Mouse (Mus musculus): ENCODE measurements around the gene Osbpl2.

The Osbpl2 gene

DNA sequence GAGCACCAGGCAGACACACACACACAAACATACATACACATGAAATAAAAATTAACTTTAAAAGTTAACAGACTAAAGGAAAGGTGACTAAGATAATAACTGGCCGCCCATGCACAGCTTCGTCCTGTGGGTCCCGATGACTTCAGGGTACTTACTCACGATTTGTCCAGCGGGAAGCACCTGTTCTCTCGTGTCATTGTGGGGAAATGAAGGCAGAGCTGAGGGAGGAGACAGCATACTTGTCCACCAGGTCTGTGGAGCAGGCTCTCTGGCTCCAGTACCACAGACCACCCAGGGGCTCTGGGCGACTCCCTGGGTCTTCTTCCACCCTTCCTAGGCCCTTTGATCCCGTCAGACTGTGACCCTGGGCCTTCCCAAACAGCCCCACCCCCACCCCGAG is 82.2 kb downstream of the Osbpl2 start:
- CTCF ChIA-PET, result no interaction called here

DNA sequence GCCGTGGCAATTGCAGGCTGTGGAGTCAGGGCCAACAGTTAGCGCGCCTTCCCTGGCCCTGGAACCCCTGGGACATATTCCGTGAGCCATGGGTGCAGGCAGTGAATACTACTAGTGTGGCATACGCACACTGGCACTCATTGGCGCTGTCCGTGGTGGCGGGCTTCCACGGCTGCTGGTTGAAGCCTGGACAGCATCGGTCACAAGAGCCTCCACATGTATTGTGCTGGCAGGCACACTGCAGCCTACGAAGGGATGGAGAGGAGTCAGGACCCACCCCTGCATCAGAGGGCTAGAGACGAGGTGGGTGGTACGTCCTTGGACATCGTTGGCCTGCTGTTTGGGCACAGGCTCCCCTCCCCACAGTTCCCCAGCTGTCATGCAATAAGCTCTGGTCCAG is 83.2 kb downstream of the Osbpl2 start:
- CTCF ChIA-PET, result no interaction called here

- CTCF ChIA-PET, result no interaction called here
Observed at GRCm38 (mm10) chr2:180202805-180203204, 83.7 kb downstream of the Osbpl2 start.

- CTCF ChIA-PET, result no interaction called here
Observed at GRCm38 (mm10) chr2:180204501-180204900, 85.4 kb downstream of the Osbpl2 start.

DNA sequence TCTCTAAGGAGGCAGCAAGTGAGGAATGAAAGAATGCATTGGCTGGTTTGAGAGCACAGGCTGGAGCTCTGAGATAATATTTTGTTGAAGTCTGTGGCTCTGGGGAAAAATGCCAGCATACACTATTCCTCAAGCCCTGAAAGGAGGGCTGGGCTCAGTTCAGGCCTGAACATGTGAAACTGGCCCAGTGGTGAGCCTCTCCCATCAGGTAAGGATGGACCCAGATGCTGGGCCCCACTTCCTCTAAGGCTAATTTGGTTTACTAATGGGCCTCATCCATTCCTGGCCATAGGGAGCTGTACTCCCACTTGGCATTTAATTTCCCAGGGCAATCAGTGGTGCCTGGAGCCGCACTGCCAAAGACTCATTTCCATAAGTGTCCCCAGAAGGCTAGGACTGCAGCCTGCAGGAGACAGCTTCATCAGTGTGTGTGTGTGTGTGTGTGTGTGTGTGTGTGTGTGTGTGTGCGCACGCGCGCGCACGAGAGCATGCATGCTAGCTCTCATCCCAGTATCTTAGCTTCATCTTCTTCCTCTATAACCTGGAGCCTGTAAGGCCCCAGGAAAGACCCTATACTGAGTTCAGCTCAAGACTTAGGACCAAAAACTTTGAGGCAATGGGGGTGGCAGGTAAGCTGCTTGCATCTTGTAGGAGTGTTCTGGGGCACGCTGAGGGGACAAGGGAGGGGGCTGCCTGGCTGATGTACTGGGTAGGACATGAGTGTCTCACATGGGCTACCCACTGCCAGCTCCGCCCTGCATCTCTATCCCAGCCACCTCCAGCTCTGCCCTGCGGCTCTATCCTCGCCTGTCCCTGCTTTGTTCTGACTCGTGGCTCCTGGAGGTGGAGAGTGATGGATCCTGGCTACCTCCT is 86.2 kb downstream of the Osbpl2 start:
- CTCF ChIA-PET, result no interaction called here

- CTCF ChIA-PET, result no interaction called here
Observed at GRCm38 (mm10) chr2:180205956-180206280, 86.8 kb downstream of the Osbpl2 start.

- CTCF ChIA-PET, result no interaction called here
Observed at GRCm38 (mm10) chr2:180207840-180208239, 88.7 kb downstream of the Osbpl2 start.

DNA sequence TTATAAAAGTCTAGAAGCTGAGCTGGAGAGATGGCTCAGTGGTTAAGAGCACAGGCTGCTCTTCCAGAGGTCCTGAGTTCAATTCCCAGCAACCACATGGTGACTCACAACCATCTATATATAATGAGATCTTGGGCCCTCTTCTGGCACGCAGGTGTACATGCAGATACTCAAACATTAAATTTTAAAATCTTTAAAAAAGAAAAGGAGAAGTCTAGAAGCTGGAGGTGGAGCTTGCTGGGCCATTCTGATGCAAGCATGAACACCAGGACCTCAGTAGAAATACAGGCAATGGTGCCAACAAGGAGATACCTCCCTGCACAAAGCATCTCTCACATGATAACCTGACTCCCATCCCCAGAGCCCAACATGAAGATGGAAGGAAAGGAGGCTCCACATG is 89.9 kb downstream of the Osbpl2 start:
- CTCF ChIA-PET, result no interaction called here

- CTCF ChIA-PET, result no interaction called here
Observed at GRCm38 (mm10) chr2:180212255-180212654, 93.1 kb downstream of the Osbpl2 start.
